Mouse (Mus musculus): ENCODE results near the gene Lnx2.

DNA sequence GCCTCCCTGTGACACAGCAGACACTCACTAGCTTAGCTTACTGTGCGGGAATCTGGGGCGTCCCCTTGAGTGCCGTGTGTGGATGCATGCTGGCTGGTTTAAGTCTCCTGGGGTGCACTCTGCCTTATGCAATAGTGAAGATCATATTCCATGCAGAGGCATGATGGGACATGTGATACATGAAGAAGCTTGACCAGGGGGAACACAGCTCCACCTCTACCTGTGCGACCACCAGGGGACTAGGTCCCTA, 24.2 kb downstream of the Lnx2 start:
- TF ChIP-seq CTCF (IDR thresholded peaks at IDR 0.05; ENCODE audit: extremely low read depth, insufficient read length, insufficient replicate concordance, low read depth, low read length) (no peak), POLR2A (IDR thresholded peaks at IDR 0.05; ENCODE audit: low read depth, low read length) (no peak)
